Mouse (Mus musculus) midbrain, embryonic 11.5 days (tissue): ENCODE measurements around the gene Abtb2. TPM values are rescaled to one million over a fixed set of nuclear protein-coding genes. Genes with fewer than 3 reads are reported as not detected.
A peak's percentile ranks its signal among the peaks of the same experiment; 100 is the strongest.

Experiments used
- ATAC-seq: fragments of 200-750 bp; cut with Nextera tagmentation; 2 replicates; pipeline ENCODE4 v1.8.0; 2017; ENCODE audit warnings: moderate TSS enrichment, moderate library complexity; ENCODE audit not compliant: low FRiP score
- DNase-seq: peaks from one replicate; pipeline ENCODE4 v3.0.0; 2015; ENCODE audit warnings: low spot score; ENCODE audit errors: missing footprints
- H3K27ac ChIP-seq: fragments of 300-500 bp; sonication (generic); 2 replicates; pipeline ENCODE4 v1.5.1; 2014; ENCODE audit warnings: low read depth, low read length
- H3K27me3 ChIP-seq: fragments of 300-500 bp; sonication (generic); 2 replicates; pipeline ENCODE4 v1.6.1; 2014; ENCODE audit warnings: mild to moderate bottlenecking, low read length, moderate library complexity, mixed read lengths; ENCODE audit not compliant: control insufficient read depth, insufficient read depth
- H3K36me3 ChIP-seq: fragments of 300-500 bp; sonication (generic); 2 replicates; pipeline ENCODE4 v1.6.1; 2014; ENCODE audit warnings: mild to moderate bottlenecking, low read length, moderate library complexity, mixed read lengths; ENCODE audit not compliant: control insufficient read depth, insufficient read depth
- H3K4me1 ChIP-seq: fragments of 300-500 bp; sonication (generic); 2 replicates; pipeline ENCODE4 v1.6.1; 2014; ENCODE audit warnings: low read length; ENCODE audit not compliant: control insufficient read depth, insufficient read depth
- H3K4me2 ChIP-seq: fragments of 300-500 bp; sonication (generic); 2 replicates; pipeline ENCODE4 v1.6.1; 2014; ENCODE audit warnings: mild to moderate bottlenecking, moderate library complexity
- H3K4me3 ChIP-seq: fragments of 300-500 bp; sonication (generic); 2 replicates; pipeline ENCODE4 v1.5.1; 2014; ENCODE audit warnings: low read depth, low read length
- H3K9ac ChIP-seq: fragments of 300-500 bp; sonication (generic); 2 replicates; pipeline ENCODE4 v1.6.1; 2014; ENCODE audit warnings: low read length
- H3K9me3 ChIP-seq: fragments of 300-500 bp; sonication (generic); 2 replicates; pipeline ENCODE4 v1.6.1; 2016; ENCODE audit warnings: low read length; ENCODE audit not compliant: control insufficient read depth
- WGBS: fragments of 180-500 bp; shearing (Covaris S2); extraction: QIAGEN DNeasy Blood & Tissue Kit; methylation state at CpG from one replicate; pipeline ENCODE4 v1.1.7; 2014; 5-methylcytosine and 5-hydroxymethylcytosine counted together
- polyA plus RNA-seq: library from polyadenylated mRNA; unstranded; fragments of >200 nt; fragmentation: Nextera tagmentation; extraction: Ambion mirVana; gene quantifications from 2 replicates; pipeline ENCODE4 v1.2.1, GENCODE M21; 2014

Gene Abtb2
- polyA plus RNA-seq, 1 experiment from 2014 or later = 12.1 TPM

- 96% methylated on average over 5 of the region's 5 CpGs for WGBS
- no peaks in the 10 kb centered on the region for H3K9me3 ChIP-seq
- DNase-seq (no peak), ATAC-seq (no peak)
- no peak overlapping the region for H3K4me3 ChIP-seq
- H3K4me1 ChIP-seq = peaks cover 5% of the 10 kb centered on the region; the same call in 1 of the 2 replicates
- H3K27ac ChIP-seq = no peak overlapping the region
- H3K9ac ChIP-seq = no peak overlapping the region
- no peak overlapping the region for H3K4me2 ChIP-seq
- no peaks in the 10 kb centered on the region; the same call in 1 of the 2 replicates for H3K27me3 ChIP-seq
- H3K36me3 ChIP-seq = no peaks in the 10 kb centered on the region
These were observed 71.8 kb downstream of the Abtb2 start for GRCm38 (mm10) chr2:103637943-103638342.

- Histone ChIP-seq H3K4me1 (peaks cover 15% of the 10 kb centered on the region), H3K4me3 (no peak overlapping the region), H3K27me3 (no peaks in the 10 kb centered on the region; the same call in 1 of the 2 replicates), H3K4me2 (no peak overlapping the region), H3K36me3 (no peaks in the 10 kb centered on the region), H3K9ac (no peak overlapping the region), H3K9me3 (no peaks in the 10 kb centered on the region), H3K27ac (no peak overlapping the region)
- DNase-seq = no peak
- WGBS = 47% methylated on average over 2 of the region's 2 CpGs
- no peak for ATAC-seq
These were observed 73.6 kb downstream of the Abtb2 start for GRCm38 (mm10) chr2:103639701-103640100.

DNA sequence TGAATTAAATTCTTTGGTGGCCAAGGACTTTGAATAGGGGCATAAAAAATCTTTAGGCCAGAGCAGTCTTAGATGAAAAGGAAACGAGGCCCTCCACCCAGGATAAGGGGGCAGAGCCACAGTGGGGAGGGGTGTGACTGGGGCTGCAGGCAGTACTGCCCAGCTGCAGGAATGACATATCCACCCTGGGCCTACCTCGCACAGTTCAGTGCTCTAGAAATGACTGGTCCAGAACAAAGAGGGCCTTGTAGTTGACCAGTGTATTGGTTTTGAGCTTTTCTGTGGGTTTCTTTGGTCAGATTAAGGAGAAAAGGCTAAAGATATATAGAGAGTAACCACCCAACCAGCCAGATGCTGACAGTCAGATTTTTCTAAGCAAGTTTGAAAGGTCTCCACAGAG, 74.8 kb downstream of the Abtb2 start:
- ATAC-seq = no peak
- Histone ChIP-seq H3K36me3 (no peaks in the 10 kb centered on the region), H3K27ac (no peak overlapping the region), H3K4me1 (peaks cover 15% of the 10 kb centered on the region), H3K4me3 (no peak overlapping the region), H3K9me3 (no peaks in the 10 kb centered on the region), H3K4me2 (no peak overlapping the region), H3K27me3 (no peaks in the 10 kb centered on the region; the same call in 1 of the 2 replicates), H3K9ac (no peak overlapping the region)
- no peak for DNase-seq
- 46% methylated on average over 2 of the region's 2 CpGs for WGBS

DNA sequence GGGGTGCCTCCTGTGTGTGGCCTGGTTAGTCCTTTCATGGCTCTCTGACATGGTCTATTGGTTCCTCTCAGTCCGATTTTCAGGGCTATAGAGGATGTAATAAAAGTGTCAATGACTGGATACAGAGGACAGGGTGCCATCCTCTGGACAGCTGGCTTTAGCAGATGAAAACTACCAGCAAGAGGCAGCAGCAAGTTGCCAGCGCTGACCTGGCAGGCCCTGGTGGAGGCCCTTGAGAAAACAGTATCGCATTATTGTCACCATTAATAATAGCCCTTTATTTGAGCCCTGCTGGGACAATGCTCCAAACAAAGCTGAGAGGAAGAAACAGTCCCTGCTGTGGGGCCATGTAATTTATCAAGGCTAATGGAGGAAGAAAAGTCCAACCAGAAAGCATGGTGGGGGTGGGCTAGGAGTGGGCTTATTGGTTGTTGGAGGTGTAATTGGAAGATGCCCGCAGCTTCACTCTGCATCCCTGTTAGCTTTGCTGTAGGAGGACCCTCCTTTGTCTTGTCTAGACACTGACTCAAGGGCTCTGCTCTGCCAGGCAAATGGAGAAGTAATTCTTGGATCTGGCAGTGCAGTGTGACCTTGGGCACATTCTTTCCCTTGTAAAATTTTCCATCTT, 77.6 kb downstream of the Abtb2 start:
- Histone ChIP-seq H3K4me2 (no peak overlapping the region), H3K27ac (no peak overlapping the region), H3K4me3 (no peak overlapping the region), H3K4me1 (peaks cover 13% of the 10 kb centered on the region), H3K36me3 (no peaks in the 10 kb centered on the region), H3K9me3 (no peaks in the 10 kb centered on the region), H3K27me3 (no peaks in the 10 kb centered on the region; the same call in 1 of the 2 replicates), H3K9ac (no peak overlapping the region)
- WGBS = 25% methylated on average over 4 of the region's 4 CpGs
- ATAC-seq (peak; percentile 61), DNase-seq (no peak)

DNA sequence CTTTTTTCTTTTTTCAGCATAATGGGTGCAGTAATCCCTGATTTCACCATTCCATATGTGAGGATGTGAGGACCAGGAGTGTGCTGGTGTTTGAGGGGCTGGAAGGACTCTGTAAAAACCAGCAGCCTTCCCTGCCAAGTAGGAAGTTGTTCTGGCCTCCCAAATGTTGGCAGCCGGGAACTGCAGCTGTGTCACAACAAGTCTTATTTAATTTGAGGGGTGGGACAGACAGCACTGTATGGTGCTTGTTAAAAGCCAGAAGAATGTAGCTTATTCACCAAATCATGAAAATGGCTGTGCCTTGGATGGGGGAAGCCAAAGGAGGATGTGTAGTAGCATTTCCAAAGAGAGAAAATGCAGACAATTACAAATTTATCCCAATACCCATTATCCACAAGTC, 78.3 kb downstream of the Abtb2 start:
- DNase-seq (no peak), ATAC-seq (no peak)
- Histone ChIP-seq H3K4me2 (no peak overlapping the region), H3K4me3 (no peak overlapping the region), H3K27ac (no peak overlapping the region), H3K27me3 (no peaks in the 10 kb centered on the region; the same call in 1 of the 2 replicates), H3K9me3 (no peaks in the 10 kb centered on the region), H3K9ac (no peak overlapping the region), H3K36me3 (no peaks in the 10 kb centered on the region), H3K4me1 (peaks cover 13% of the 10 kb centered on the region)
- 58% methylated on average over 1 of the region's 1 CpGs for WGBS

DNA sequence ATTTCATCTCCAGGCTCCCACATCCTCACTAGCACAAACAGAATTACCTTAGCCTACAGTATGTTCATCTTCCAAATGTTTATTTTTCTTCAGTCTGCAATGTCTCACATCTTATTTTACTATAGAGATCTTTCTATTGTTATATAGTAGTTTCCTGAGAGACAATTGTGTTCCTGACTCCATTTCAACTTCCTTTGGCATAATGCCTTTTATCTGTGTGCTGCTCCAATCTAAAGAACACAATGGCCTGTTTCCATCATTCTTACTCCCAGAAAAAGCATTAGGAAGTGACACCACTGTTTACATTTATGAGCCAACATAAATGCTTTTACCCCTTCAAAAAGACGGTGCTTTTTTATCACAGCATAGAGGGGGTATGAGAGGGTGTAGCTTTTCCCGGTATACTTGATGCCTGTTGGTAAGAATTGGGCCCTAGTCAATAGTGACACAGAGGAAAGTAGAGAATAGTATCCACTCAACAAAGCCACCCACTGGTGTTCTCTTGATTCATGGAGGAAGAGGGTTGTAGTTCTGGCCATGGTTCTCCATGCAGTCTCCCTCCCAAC, 84.3 kb downstream of the Abtb2 start:
- no peak overlapping the region for H3K27ac ChIP-seq
- ATAC-seq (no peak), DNase-seq (no peak)
- no peak overlapping the region for H3K4me2 ChIP-seq
- H3K9me3 ChIP-seq = no peaks in the 10 kb centered on the region
- no peaks in the 10 kb centered on the region for H3K27me3 ChIP-seq
- WGBS = 84% methylated on average over 2 of the region's 2 CpGs
- H3K4me1 ChIP-seq = no peaks in the 10 kb centered on the region
- H3K4me3 ChIP-seq = no peak overlapping the region
- H3K9ac ChIP-seq = no peak overlapping the region
- no peaks in the 10 kb centered on the region for H3K36me3 ChIP-seq

- H3K4me2 ChIP-seq = no peak overlapping the region
- 88% methylated on average over 4 of the region's 4 CpGs for WGBS
These were observed 86.0 kb downstream of the Abtb2 start for GRCm38 (mm10) chr2:103652121-103652520.

GRCm38 (mm10) chr2:103655037-103655436, 88.9 kb downstream of the Abtb2 start:
- DNase-seq (no peak), ATAC-seq (no peak)
- H3K4me2 ChIP-seq = no peak overlapping the region
- no peaks in the 10 kb centered on the region for H3K27me3 ChIP-seq
- H3K27ac ChIP-seq = no peak overlapping the region
- H3K4me1 ChIP-seq = peaks cover 11% of the 10 kb centered on the region
- H3K9ac ChIP-seq = no peak overlapping the region
- no peaks in the 10 kb centered on the region for H3K36me3 ChIP-seq
- 91% methylated on average over 1 of the region's 1 CpGs for WGBS
- no peaks in the 10 kb centered on the region for H3K9me3 ChIP-seq
- H3K4me3 ChIP-seq = no peak overlapping the region

More at GRCm38 (mm10) chr2:103652121-103652520, 86.0 kb downstream of the Abtb2 start:
- no peaks in the 10 kb centered on the region for H3K27me3 ChIP-seq
- no peaks in the 10 kb centered on the region for H3K4me1 ChIP-seq
- no peaks in the 10 kb centered on the region for H3K36me3 ChIP-seq
- ATAC-seq (no peak), DNase-seq (no peak)
- no peak overlapping the region for H3K9ac ChIP-seq
- H3K9me3 ChIP-seq = no peaks in the 10 kb centered on the region
- H3K4me3 ChIP-seq = no peak overlapping the region
- no peak overlapping the region for H3K27ac ChIP-seq

- Histone ChIP-seq H3K27ac (no peak overlapping the region), H3K9ac (no peak overlapping the region), H3K36me3 (no peaks in the 10 kb centered on the region), H3K27me3 (no peaks in the 10 kb centered on the region), H3K4me3 (no peak overlapping the region), H3K4me1 (peaks cover 21% of the 10 kb centered on the region), H3K9me3 (no peaks in the 10 kb centered on the region), H3K4me2 (no peak overlapping the region)
- DNase-seq = no peak
- ATAC-seq = no peak
These were observed 89.9 kb downstream of the Abtb2 start for GRCm38 (mm10) chr2:103656028-103656427.
